In the genomic region with DNA sequence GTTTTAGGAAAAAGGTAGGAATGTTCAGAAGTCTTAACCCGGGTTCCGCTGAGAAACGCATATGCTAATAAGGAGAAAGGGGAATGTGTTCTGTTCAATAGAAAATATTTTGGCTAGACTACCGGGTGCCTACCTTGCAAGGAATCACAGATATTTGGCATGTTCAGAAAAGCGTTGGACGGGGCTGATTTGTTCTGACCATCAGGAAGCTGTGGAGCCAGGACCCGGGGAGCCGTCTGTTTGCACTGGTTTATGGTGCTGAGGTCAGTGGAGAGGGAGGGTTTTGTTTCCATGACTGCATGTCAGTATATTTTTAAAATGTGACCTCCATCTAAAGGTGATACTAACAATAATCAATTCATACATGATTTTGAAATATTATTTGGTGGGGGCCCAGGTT, we compare ENCODE assay signal across 11 mouse cellular contexts. TPM values are rescaled to one million over a fixed set of nuclear protein-coding genes. Genes with fewer than 3 reads are reported as not detected.
DNase-seq lines count a peak whose midpoint lies in the region; ATAC-seq and TF ChIP-seq lines count a peak whose summit lies in the region.
"Had no signal": no experiment of that assay in that cellular context is flagged by ENCODE, and none has a peak within 500 bp of the region (broad histone marks: within the 10 kb centered on the region; RNA-seq: fewer than 3 reads in every experiment).

No protein-coding gene starts in this region.

- peak; percentile 38 for DNase-seq in embryo, embryonic 10.5 days (ENCODE audit: low spot score)
- no peak for DNase-seq in embryo, embryonic 9.5 days (ENCODE audit: extremely low spot score)
- DNase-seq in brain, embryonic 14.5 days (ENCODE audit: low read depth), result peak; percentile 62
- no peak for DNase-seq in midbrain, embryonic 10.5 days (ENCODE audit: low spot score)
- DNase-seq in lung, adult 2 months, result no peak
- no peak for DNase-seq in thymus, postnatal 25 days
- no peak for DNase-seq in thymus, adult 18-20 months
- DNase-seq: cerebellum, adult 8-10 months; liver had no signal

- H3K27ac ChIP-seq in forebrain, embryonic 15.5 days (replicated peaks), result peak overlapping the region; percentile 70
- peak overlapping the region; percentile 79 for H3K27ac ChIP-seq in midbrain, embryonic 10.5 days (replicated peaks)
- H3K27ac ChIP-seq: kidney, embryonic 15.5 days had no signal

- no peaks in the 10 kb centered on the region for H3K36me3 ChIP-seq in forebrain, embryonic 15.5 days
- H3K36me3 ChIP-seq in midbrain, embryonic 10.5 days, result peaks cover 16% of the 10 kb centered on the region
- H3K36me3 ChIP-seq: kidney, embryonic 15.5 days had no signal

- H3K4me1 ChIP-seq in forebrain, embryonic 15.5 days, result peaks cover 25% of the 10 kb centered on the region
- H3K4me1 ChIP-seq in midbrain, embryonic 10.5 days, result peaks cover 57% of the 10 kb centered on the region
- no peaks in the 10 kb centered on the region for H3K4me1 ChIP-seq in lung, adult 2 months (ENCODE audit: control insufficient read depth, insufficient read depth, low read length)

- no peak overlapping the region for H3K9ac ChIP-seq in forebrain, embryonic 15.5 days (replicated peaks)
- H3K9ac ChIP-seq: kidney, embryonic 15.5 days had no signal

- peak; percentile 61; the same call in 1 of the 2 replicates for ATAC-seq in forebrain, embryonic 15.5 days (replicated peaks)

- 20% methylated on average over 8 of the region's 8 CpGs for WGBS in forebrain, embryonic 15.5 days
- 83% methylated on average over 8 of the region's 8 CpGs for WGBS in midbrain, embryonic 10.5 days
- 70% methylated on average over 8 of the region's 8 CpGs for WGBS in lung, adult 2 months

- TF ChIP-seq POLR2A in brain, embryonic 14.5 days (IDR thresholded peaks at IDR 0.05; ENCODE audit: borderline replicate concordance, extremely low read depth, insufficient read depth, insufficient read length, poor library complexity, severe bottlenecking), result no peak
- no peak for TF ChIP-seq POLR2A in lung, adult 2 months (IDR thresholded peaks at IDR 0.05; ENCODE audit: borderline replicate concordance, extremely low read depth, low read depth, low read length)

- H3K4me3 ChIP-seq in forebrain, embryonic 15.5 days, result no peak overlapping the region
- H3K4me3 ChIP-seq in midbrain, embryonic 10.5 days, result peak overlapping the region; percentile 12; the same call in 1 of the 2 replicates
- H3K4me3 ChIP-seq in lung, adult 2 months (replicated peaks; ENCODE audit: extremely low read depth, low read depth, low read length), result no peak overlapping the region
- H3K4me3 ChIP-seq: kidney, embryonic 15.5 days had no signal

- H3K4me2 ChIP-seq in forebrain, embryonic 15.5 days (replicated peaks), result peak overlapping the region; percentile 25; the same call in 1 of the 2 replicates
- H3K4me2 ChIP-seq: kidney, embryonic 15.5 days had no signal

- H3K27me3 ChIP-seq in forebrain, embryonic 15.5 days, result no peaks in the 10 kb centered on the region
- no peaks in the 10 kb centered on the region for H3K27me3 ChIP-seq in midbrain, embryonic 10.5 days (ENCODE audit: low read depth, poor library complexity, severe bottlenecking)
- H3K27me3 ChIP-seq: kidney, embryonic 15.5 days had no signal

- TF ChIP-seq CTCF in brain, embryonic 14.5 days (IDR thresholded peaks at IDR 0.05; ENCODE audit: borderline replicate concordance, extremely low read depth, insufficient read depth, insufficient read length), result no peak
- TF ChIP-seq CTCF in lung, adult 2 months (IDR thresholded peaks at IDR 0.05; ENCODE audit: insufficient read depth, low read length), result no peak

- no peaks in the 10 kb centered on the region for H3K9me3 ChIP-seq in forebrain, embryonic 15.5 days
- no peaks in the 10 kb centered on the region for H3K9me3 ChIP-seq in midbrain, embryonic 10.5 days (replicated peaks)
- H3K9me3 ChIP-seq: kidney, embryonic 15.5 days had no signal

RNA-seq across cellular contexts. Expression of a gene that starts 43.5 kb away (rescaled TPM):
- 20.4 and 34.2 TPM in 2 replicates for polyA plus RNA-seq in brain, embryonic 14.5 days (2012; rRNA removed)
- polyA plus RNA-seq in forebrain, embryonic 15.5 days (2015; fragmentation: Nextera tagmentation; extraction: Ambion mirVana), result 16.1 and 18.3 TPM in 2 replicates
- 9.2 and 13.9 TPM in 2 replicates for polyA plus RNA-seq in midbrain, embryonic 10.5 days (2016; fragmentation: Nextera tagmentation; extraction: Ambion mirVana)
- polyA plus RNA-seq in lung, adult 2 months (2012; rRNA removed), result 0.05 and 0.15 TPM in 2 replicates

Comparison
In these comparisons a context has a peak if more than half of its experiments do, and no peak if none do; other contexts are left out.
1. DNase-seq: peak in embryo, embryonic 10.5 days (single experiment) and brain, embryonic 14.5 days (single experiment); none in embryo, embryonic 9.5 days (single experiment), midbrain, embryonic 10.5 days (single experiment), lung, adult 2 months (single experiment), thymus, postnatal 25 days (single experiment) and thymus, adult 18-20 months (0 of 2).